Mouse (Mus musculus) erythroid progenitor cell, adult 5-6 weeks (primary cell): ENCODE results near the gene Vmn2r98. TPM values are rescaled to one million over a fixed set of nuclear protein-coding genes. Genes with fewer than 3 reads are reported as not detected.
"Not testable (repeated sequence)": the region's sequence is repeated elsewhere in the genome, so short reads cannot be mapped to it uniquely, and the experiment has no call there.

Experiments used
- ATAC-seq: replicated peaks from 2 replicates; pipeline ENCODE4 v1.8.0; 2016; ENCODE audit warnings: moderate number of reproducible peaks, mild to moderate bottlenecking, moderate TSS enrichment, inconsistent platforms; ENCODE audit not compliant: poor library complexity, low FRiP score, severe bottlenecking
- total RNA-seq, 2 experiments: library from RNA; stranded (forward) in 1 of 2; stranded (reverse) in 1 of 2; fragments of 150-400 nt in 1 of 2; fragments of 186-747, 209-891 nt in 1 of 2; gene quantifications; 2 replicates each; pipeline versions ENCODE4 v1.2.3 to v1.2.4; 2015 to 2017; ENCODE audit warnings: low replicate concordance in 2 of 2

Vmn2r98 gene
- not detected in 2 replicates for total RNA-seq (2015; ENCODE audit: low replicate concordance)
- total RNA-seq (2017; ENCODE audit: low replicate concordance) = not detected in 2 replicates

GRCm38 (mm10) chr17:19053160-19053559 is at the start of gene Vmn2r98:
Gene Vmn2r98 (plus strand): TSS chr17:19053460.
- not testable (repeated sequence) for ATAC-seq

- not testable (repeated sequence) for ATAC-seq
These were observed 21.8 kb upstream of the Vmn2r98 start for GRCm38 (mm10) chr17:19031441-19031840.

- no peak for ATAC-seq
These were observed 21.3 kb upstream of the Vmn2r98 start for GRCm38 (mm10) chr17:19031962-19032361.

GRCm38 (mm10) chr17:19032721-19033120 is 20.5 kb upstream of the Vmn2r98 start:
- ATAC-seq = no peak

Other genes starting within 250 kb of the Vmn2r98 start
- not detected in 2 replicates for gene Vmn2r97, start 139.2 kb upstream of the Vmn2r98 start, total RNA-seq (2015; ENCODE audit: low replicate concordance)
- gene Vmn2r97, start 139.2 kb upstream of the Vmn2r98 start, total RNA-seq (2017; ENCODE audit: low replicate concordance) = not detected in 2 replicates